Mouse (Mus musculus): ENCODE results near the gene Adam21.
"Not testable (repeated sequence)": the region's sequence is repeated elsewhere in the genome, so short reads cannot be mapped to it uniquely, and the experiment has no call there.

Adam21 gene

GRCm38 (mm10) chr12:81568374-81568773 is at the start of gene Adam21:
Adam21 (minus strand) TSS chr12:81568474.
- DNase-seq (ENCODE audit: low spot score), result no peak

GRCm38 (mm10) chr12:81616980-81617379 is 48.7 kb upstream of the Adam21 start:
- no peak for DNase-seq (ENCODE audit: low spot score)

DNA sequence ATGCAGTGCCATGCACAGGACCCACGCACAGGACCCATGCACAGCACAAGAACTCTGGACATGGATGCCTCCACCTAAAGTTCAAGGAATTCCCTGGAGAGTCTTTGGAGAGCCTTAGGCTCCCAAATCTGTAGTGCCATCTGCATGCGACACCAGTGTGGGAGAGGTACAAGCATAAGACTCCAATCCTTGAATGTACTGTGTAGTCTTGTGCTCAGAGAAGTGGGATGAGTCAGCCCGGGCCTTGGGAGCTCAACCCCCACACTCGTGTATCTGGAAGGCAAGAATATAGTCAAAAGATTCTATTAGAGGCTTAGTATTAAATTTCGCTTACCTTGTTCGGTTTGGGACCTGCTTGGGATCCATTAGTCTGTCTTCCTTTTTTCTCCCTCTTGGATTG is 47.5 kb upstream of the Adam21 start:
- DNase-seq (ENCODE audit: low spot score), result no peak

- DNase-seq (ENCODE audit: low spot score), result no peak
Observed at GRCm38 (mm10) chr12:81609445-81609844, 41.2 kb upstream of the Adam21 start.

GRCm38 (mm10) chr12:81604995-81605784 is 36.9 kb upstream of the Adam21 start:
- no peak for DNase-seq (ENCODE audit: low spot score)

DNA sequence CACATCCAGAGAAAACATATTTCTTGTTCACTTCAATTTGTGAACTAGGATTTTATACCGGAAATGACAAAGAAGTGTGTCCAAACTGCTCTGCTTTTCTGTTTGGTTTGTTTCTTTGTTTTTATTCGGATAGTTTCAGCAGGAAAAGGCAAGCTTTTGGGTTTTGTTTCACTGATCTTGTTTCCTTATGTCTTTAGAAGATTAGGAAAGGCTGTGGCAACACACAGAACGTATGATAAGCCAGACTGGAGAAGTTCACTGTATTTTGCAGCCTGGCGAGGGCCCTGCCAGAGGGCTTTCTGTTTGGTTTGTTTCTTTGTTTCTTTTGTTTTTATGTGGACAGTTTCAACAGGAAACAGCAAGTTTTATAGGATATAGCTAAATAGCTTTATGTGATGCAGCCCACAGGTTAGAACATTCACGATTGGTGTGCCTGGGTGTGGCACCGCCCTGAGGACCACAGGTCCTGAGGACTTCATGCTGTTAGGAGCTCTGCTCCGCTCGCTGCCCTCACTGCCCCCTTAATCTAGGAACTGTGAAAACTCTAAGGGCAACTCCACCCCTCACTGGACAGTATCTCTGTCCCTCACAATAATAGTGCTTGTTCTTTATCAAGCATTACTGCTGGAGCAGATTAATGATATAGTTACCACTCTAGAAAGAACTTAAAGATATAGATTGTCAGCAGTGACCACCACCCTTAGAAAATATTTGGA is 28.4 kb upstream of the Adam21 start:
- no peak for DNase-seq (ENCODE audit: low spot score)

- peak; percentile 92 for DNase-seq (ENCODE audit: low spot score)
Observed at GRCm38 (mm10) chr12:81594902-81595671, 26.8 kb upstream of the Adam21 start, which contains the start of gene Med6. Med6 (minus strand) TSS chr12:81595008.

DNA sequence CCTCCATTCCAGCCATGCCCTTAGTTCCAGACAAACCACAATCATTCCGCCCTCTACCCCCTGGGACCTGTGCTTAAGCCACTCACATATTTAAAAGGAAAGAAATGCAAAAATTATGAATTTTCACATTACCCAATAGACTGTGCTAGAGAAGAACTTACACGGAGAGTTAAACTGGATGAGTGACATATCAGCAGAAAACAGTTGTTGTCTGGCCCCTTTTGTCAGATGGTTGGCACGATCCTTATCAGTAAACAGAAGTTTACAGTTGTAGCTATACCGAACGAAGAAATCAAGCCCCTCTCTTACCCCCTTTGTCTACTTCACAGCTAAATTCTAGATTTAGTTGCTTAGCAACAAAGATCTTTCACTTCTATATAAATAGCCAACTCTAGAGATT is 343 bp downstream of the Adam21 start:
- no peak for DNase-seq (ENCODE audit: low spot score)

DNA sequence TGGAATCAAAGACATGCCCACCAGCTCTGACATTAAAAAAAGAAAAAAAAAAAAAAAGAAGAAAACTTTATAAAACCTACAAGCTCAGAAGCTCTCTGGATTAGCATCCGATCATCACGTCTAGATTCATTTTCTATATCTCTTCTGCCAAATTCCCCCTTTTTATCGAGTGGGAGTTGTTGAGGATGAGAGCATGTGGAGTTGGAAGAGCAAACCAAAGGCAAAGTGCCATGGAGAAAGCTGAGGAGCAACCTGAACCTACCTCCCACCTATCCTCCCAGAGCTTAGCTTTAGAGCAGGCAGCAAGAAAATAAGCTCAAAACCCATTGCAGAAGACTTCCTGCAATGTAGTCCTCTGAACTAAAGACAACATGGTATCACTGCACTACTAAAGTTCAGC is 4.1 kb downstream of the Adam21 start:
- DNase-seq (ENCODE audit: low spot score), result no peak

DNA sequence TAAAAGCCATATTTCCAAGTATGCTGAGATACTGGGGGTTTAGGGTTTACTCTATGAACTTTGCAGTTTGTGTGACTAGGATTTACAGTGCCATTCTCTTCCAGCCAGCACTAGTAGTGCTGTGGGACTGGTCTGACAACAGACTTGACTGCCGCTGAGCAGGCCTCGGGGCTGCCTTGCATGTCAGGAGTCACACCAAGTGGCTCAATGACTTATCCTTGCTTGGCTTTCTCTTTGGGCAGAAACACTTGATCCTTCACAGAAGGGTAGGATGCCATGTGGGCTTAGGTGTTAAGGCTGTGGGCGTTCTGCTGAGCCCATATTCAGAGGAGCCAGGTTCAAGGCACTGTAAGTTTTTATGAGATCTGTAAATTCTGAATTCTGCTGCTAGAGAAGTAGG is 19.0 kb downstream of the Adam21 start:
- DNase-seq (ENCODE audit: low spot score), result no peak

GRCm38 (mm10) chr12:81547163-81547562 is 21.1 kb downstream of the Adam21 start:
- no peak for DNase-seq (ENCODE audit: low spot score)

GRCm38 (mm10) chr12:81533029-81533419 is 35.2 kb downstream of the Adam21 start:
- DNase-seq (ENCODE audit: low spot score), result no peak

- DNase-seq (ENCODE audit: low spot score), result peak; percentile 80
Observed at GRCm38 (mm10) chr12:81532316-81533028, 35.8 kb downstream of the Adam21 start, which contains the start of the genes Gm20498 and Synj2bp. Gm20498 (minus strand) TSS chr12:81532905. Synj2bp (minus strand) TSS chr12:81532911.

GRCm38 (mm10) chr12:81530587-81530986 is 37.7 kb downstream of the Adam21 start:
- not testable (repeated sequence) for DNase-seq (ENCODE audit: low spot score)
